Mouse (Mus musculus) adrenal gland, adult 2 months (tissue): ENCODE measurements at regions not wholly inside any gene's neighbourhood (a gene's known extent, or its start where the extent isn't known, plus 50 kb on each side); places are given as distances from the start of the nearest gene placed in this dataset.

Experiments
- DNase-seq: peaks from one replicate; pipeline ENCODE4 v3.0.0; 2021

GRCm38 (mm10) chr4:32149171-32149570 is 89.4 kb upstream of the Bach2 start:
- no peak for DNase-seq

GRCm38 (mm10) chr4:32153356-32153755 is 85.2 kb upstream of the Bach2 start:
- DNase-seq, result peak; percentile 22

GRCm38 (mm10) chr4:32156965-32157364 is 81.6 kb upstream of the Bach2 start:
- peak; percentile 44 for DNase-seq

GRCm38 (mm10) chr4:32158451-32158850 is 80.2 kb upstream of the Bach2 start:
- no peak for DNase-seq

GRCm38 (mm10) chr4:32158886-32159285 is 79.7 kb upstream of the Bach2 start:
- DNase-seq, result no peak

- DNase-seq, result no peak
These were observed 77.8 kb upstream of the Bach2 start for GRCm38 (mm10) chr4:32160815-32161214.

GRCm38 (mm10) chr4:32161871-32162656 is 76.5 kb upstream of the Bach2 start:
- no peak for DNase-seq

- DNase-seq, result no peak
These were observed 75.8 kb upstream of the Bach2 start for GRCm38 (mm10) chr4:32162694-32163240.

- DNase-seq, result no peak
These were observed 74.4 kb upstream of the Bach2 start for GRCm38 (mm10) chr4:32164081-32164641.

GRCm38 (mm10) chr4:32164736-32165241 is 73.8 kb upstream of the Bach2 start:
- DNase-seq, result no peak

GRCm38 (mm10) chr4:32165918-32166528 is 72.6 kb upstream of the Bach2 start:
- no peak for DNase-seq

GRCm38 (mm10) chr4:32167151-32167550 is 71.5 kb upstream of the Bach2 start:
- no peak for DNase-seq

GRCm38 (mm10) chr4:32170106-32170459 is 68.5 kb upstream of the Bach2 start:
- DNase-seq, result no peak

GRCm38 (mm10) chr4:32170460-32171192 is 68.0 kb upstream of the Bach2 start:
- no peak for DNase-seq

GRCm38 (mm10) chr4:32171291-32171690 is 67.3 kb upstream of the Bach2 start:
- no peak for DNase-seq

- DNase-seq, result no peak
These were observed 65.6 kb upstream of the Bach2 start for GRCm38 (mm10) chr4:32172992-32173391.

- peak; percentile 48 for DNase-seq
These were observed 63.8 kb upstream of the Bach2 start for GRCm38 (mm10) chr4:32174771-32175170.

GRCm38 (mm10) chr4:32175231-32175630 is 63.4 kb upstream of the Bach2 start:
- DNase-seq, result no peak

- no peak for DNase-seq
These were observed 62.7 kb upstream of the Bach2 start for GRCm38 (mm10) chr4:32175853-32176448.

GRCm38 (mm10) chr4:32176449-32177135 is 62.0 kb upstream of the Bach2 start:
- DNase-seq, result no peak

GRCm38 (mm10) chr4:32177933-32178639 is 60.5 kb upstream of the Bach2 start:
- DNase-seq, result no peak
